Mouse (Mus musculus): Measurements from ENCODE around the gene Trub1. TPM values are rescaled to one million over a fixed set of nuclear protein-coding genes. Genes with fewer than 3 reads are reported as not detected.

Trub1 gene
- polyA plus RNA-seq (2015; fragmentation: Nextera tagmentation; extraction: Ambion mirVana): 24.8 and 25.5 TPM in 2 replicates

GRCm38 (mm10) chr19:57452492-57453217 lies at the start of gene Trub1:
Trub1 (plus strand) TSS chr19:57452912.
- DNase-seq (ENCODE audit: low spot score) (peak; percentile 92), ATAC-seq (replicated peaks; ENCODE audit: low FRiP score, low read depth) (peak; percentile 96)
- 4% methylated on average over 26 of the region's 26 CpGs for WGBS
- no peaks in the 10 kb centered on the region for H3K9me3 ChIP-seq (replicated peaks; ENCODE audit: low read length)
- H3K27me3 ChIP-seq (ENCODE audit: insufficient read depth, low read length): no peaks in the 10 kb centered on the region
- H3K4me1 ChIP-seq (replicated peaks; ENCODE audit: insufficient read depth, low read length): peaks cover 4% of the 10 kb centered on the region; the same call in 1 of the 2 replicates
- no peak for TF ChIP-seq CTCF (IDR thresholded peaks at IDR 0.05; ENCODE audit: low read depth)
- H3K9ac ChIP-seq (ENCODE audit: low read depth, low read length): peak within 1 kb of the TSS; percentile 50
- peak within 1 kb of the TSS; percentile 50 for H3K4me3 ChIP-seq (replicated peaks; ENCODE audit: low read depth, low read length)
- peak within 1 kb of the TSS; percentile 56 for H3K4me2 ChIP-seq (ENCODE audit: low read length)
- H3K27ac ChIP-seq: no peak within 1 kb of the TSS
- H3K36me3 ChIP-seq (ENCODE audit: insufficient read depth, low read length): no peaks in the 10 kb centered on the region

GRCm38 (mm10) chr19:57403700-57404501 lies 48.8 kb upstream of the Trub1 start:
- ATAC-seq (replicated peaks; ENCODE audit: low FRiP score, low read depth) (peak; percentile 83), DNase-seq (ENCODE audit: low spot score) (peak; percentile 88)
- Histone ChIP-seq H3K4me2 (ENCODE audit: low read length) (peak overlapping the region; percentile 30; the same call in 1 of the 2 replicates), H3K27me3 (ENCODE audit: insufficient read depth, low read length) (no peaks in the 10 kb centered on the region), H3K9me3 (replicated peaks; ENCODE audit: low read length) (no peaks in the 10 kb centered on the region), H3K9ac (ENCODE audit: low read depth, low read length) (no peak overlapping the region), H3K4me1 (replicated peaks; ENCODE audit: insufficient read depth, low read length) (0 out of 2 replicates have a peak, but pooled peaks cover 7% of the 10 kb centered on the region), H3K27ac (peak overlapping the region; percentile 61; the same call in 1 of the 2 replicates), H3K4me3 (replicated peaks; ENCODE audit: low read depth, low read length) (no peak overlapping the region), H3K36me3 (ENCODE audit: insufficient read depth, low read length) (no peaks in the 10 kb centered on the region)
- peak; percentile 87 for TF ChIP-seq CTCF (IDR thresholded peaks at IDR 0.05; ENCODE audit: low read depth)
- WGBS: 10% methylated on average over 24 of the region's 24 CpGs

GRCm38 (mm10) chr19:57404502-57404848 lies 48.2 kb upstream of the Trub1 start:
- Histone ChIP-seq H3K9me3 (replicated peaks; ENCODE audit: low read length) (no peaks in the 10 kb centered on the region), H3K9ac (ENCODE audit: low read depth, low read length) (no peak overlapping the region), H3K36me3 (ENCODE audit: insufficient read depth, low read length) (no peaks in the 10 kb centered on the region), H3K27me3 (ENCODE audit: insufficient read depth, low read length) (no peaks in the 10 kb centered on the region), H3K4me3 (replicated peaks; ENCODE audit: low read depth, low read length) (no peak overlapping the region), H3K4me2 (ENCODE audit: low read length) (peak overlapping the region; percentile 30; the same call in 1 of the 2 replicates), H3K27ac (no peak overlapping the region), H3K4me1 (replicated peaks; ENCODE audit: insufficient read depth, low read length) (0 out of 2 replicates have a peak, but pooled peaks cover 7% of the 10 kb centered on the region)
- TF ChIP-seq CTCF (IDR thresholded peaks at IDR 0.05; ENCODE audit: low read depth): no peak
- DNase-seq (ENCODE audit: low spot score) (no peak), ATAC-seq (replicated peaks; ENCODE audit: low FRiP score, low read depth) (no peak; the same call in 1 of the 2 replicates)
- WGBS: 26% methylated on average over 9 of the region's 9 CpGs

GRCm38 (mm10) chr19:57407947-57408346 lies 44.8 kb upstream of the Trub1 start:
- Histone ChIP-seq H3K27ac (no peak overlapping the region), H3K9me3 (replicated peaks; ENCODE audit: low read length) (no peaks in the 10 kb centered on the region), H3K4me2 (ENCODE audit: low read length) (no peak overlapping the region), H3K4me1 (replicated peaks; ENCODE audit: insufficient read depth, low read length) (peaks cover 16% of the 10 kb centered on the region; the same call in 1 of the 2 replicates), H3K36me3 (ENCODE audit: insufficient read depth, low read length) (no peaks in the 10 kb centered on the region), H3K9ac (ENCODE audit: low read depth, low read length) (no peak overlapping the region), H3K4me3 (replicated peaks; ENCODE audit: low read depth, low read length) (no peak overlapping the region), H3K27me3 (ENCODE audit: insufficient read depth, low read length) (no peaks in the 10 kb centered on the region)
- DNase-seq (ENCODE audit: low spot score) (no peak), ATAC-seq (replicated peaks; ENCODE audit: low FRiP score, low read depth) (no peak)
- TF ChIP-seq CTCF (IDR thresholded peaks at IDR 0.05; ENCODE audit: low read depth): no peak
- WGBS: 100% methylated on average over 1 of the region's 1 CpGs

- no peak overlapping the region for H3K4me3 ChIP-seq (replicated peaks; ENCODE audit: low read depth, low read length)
- H3K27ac ChIP-seq: peak overlapping the region; percentile 84
- peaks cover 9% of the 10 kb centered on the region; the same call in 1 of the 2 replicates for H3K4me1 ChIP-seq (replicated peaks; ENCODE audit: insufficient read depth, low read length)
- no peaks in the 10 kb centered on the region for H3K36me3 ChIP-seq (ENCODE audit: insufficient read depth, low read length)
- TF ChIP-seq CTCF (IDR thresholded peaks at IDR 0.05; ENCODE audit: low read depth): 0 out of 2 replicates have a peak, but pooled peaks have one; percentile 10
- peak; percentile 96 for DNase-seq (ENCODE audit: low spot score)
- peak; percentile 92 for ATAC-seq (replicated peaks; ENCODE audit: low FRiP score, low read depth)
- no peak overlapping the region for H3K9ac ChIP-seq (ENCODE audit: low read depth, low read length)
- H3K4me2 ChIP-seq (ENCODE audit: low read length): peak overlapping the region; percentile 38
- no peaks in the 10 kb centered on the region for H3K9me3 ChIP-seq (replicated peaks; ENCODE audit: low read length)
- 3% methylated on average over 29 of the region's 29 CpGs for WGBS
- no peaks in the 10 kb centered on the region for H3K27me3 ChIP-seq (ENCODE audit: insufficient read depth, low read length)
Measured at GRCm38 (mm10) chr19:57411375-57412196, 41.1 kb upstream of the Trub1 start.

All from kidney, postnatal 0 days (tissue).